Mouse (Mus musculus): ENCODE results near the gene Cyp2c68. TPM values are rescaled to one million over a fixed set of nuclear protein-coding genes. Genes with fewer than 3 reads are reported as not detected.
"Not testable (repeated sequence)": the region's sequence is repeated elsewhere in the genome, so short reads cannot be mapped to it uniquely, and the experiment has no call there.

Cyp2c68 gene
- polyA plus RNA-seq, 1 experiment from 2014 or later = not detected

DNA sequence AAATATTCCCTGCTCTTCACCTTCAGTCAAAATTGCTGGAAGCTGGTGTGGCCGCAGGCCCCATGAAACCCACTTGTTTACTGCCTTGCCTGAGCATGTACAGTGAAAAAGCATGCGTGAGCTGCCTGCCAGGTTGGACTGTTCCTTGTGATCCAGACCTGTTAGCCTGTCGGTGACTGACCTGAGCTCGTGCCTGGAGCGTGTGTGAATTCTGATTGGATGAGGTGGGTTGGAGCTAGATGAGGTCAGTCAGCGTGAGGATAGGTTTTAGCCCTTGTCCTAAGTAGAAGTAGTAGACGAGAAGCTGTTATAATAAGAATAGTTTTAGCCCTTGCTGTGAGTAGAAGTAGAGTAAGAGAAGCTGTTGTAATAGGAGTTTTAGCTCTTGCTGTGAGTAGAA lies 96.3 kb downstream of the Cyp2c68 start:
- H3K9me3 ChIP-seq (ENCODE audit: control insufficient read depth, low read length); H3K27me3 ChIP-seq (replicated peaks; ENCODE audit: control insufficient read depth, insufficient read depth, low read length); ATAC-seq (ENCODE audit: low read depth); H3K4me2 ChIP-seq (ENCODE audit: low read depth, low read length); H3K4me3 ChIP-seq (ENCODE audit: low read depth, low read length); H3K27ac ChIP-seq (replicated peaks; ENCODE audit: low read depth, low read length); DNase-seq (ENCODE audit: low spot score); H3K36me3 ChIP-seq (ENCODE audit: control insufficient read depth, insufficient read depth, low read length); H3K4me1 ChIP-seq (ENCODE audit: control insufficient read depth, insufficient read depth, low read length); H3K9ac ChIP-seq (ENCODE audit: low read depth, low read length): not testable (repeated sequence)
- 87% methylated on average over 7 of the region's 7 CpGs for WGBS

Other genes with a start within 250 kb of the Cyp2c68 start
- gene Cyp2c39, start 230.2 kb downstream of the Cyp2c68 start, polyA plus RNA-seq (2014; fragmentation: Nextera tagmentation; extraction: Ambion mirVana) = not detected in 2 replicates
- not detected in 2 replicates for gene Cyp2c67, start 92.0 kb downstream of the Cyp2c68 start, polyA plus RNA-seq (2014; fragmentation: Nextera tagmentation; extraction: Ambion mirVana)
- not detected in 2 replicates for gene Cyp2c40, start 71.8 kb upstream of the Cyp2c68 start, polyA plus RNA-seq (2014; fragmentation: Nextera tagmentation; extraction: Ambion mirVana)
- gene Cyp2c69, start 145.7 kb upstream of the Cyp2c68 start, polyA plus RNA-seq (2014; fragmentation: Nextera tagmentation; extraction: Ambion mirVana) = not detected in 2 replicates